Mouse (Mus musculus): ENCODE measurements at regions not wholly inside any gene's neighbourhood (a gene's known extent, or its start where the extent isn't known, plus 50 kb on each side); places are given as distances from the start of the nearest gene placed in this dataset.

- no peak for TF ChIP-seq ZNF384 (IDR thresholded peaks at IDR 0.05; ENCODE audit: low read depth, low read length)
- no peak for TF ChIP-seq HCFC1 (IDR thresholded peaks at IDR 0.05; ENCODE audit: borderline replicate concordance, insufficient read depth, low read length)
- TF ChIP-seq MAFK (IDR thresholded peaks at IDR 0.05; ENCODE audit: insufficient read depth, low read depth, low read length) = no peak
These were observed 96.8 kb upstream of the Fam240b start for GRCm38 (mm10) chr13:64594376-64594775.
